12 mouse cellular contexts compared by ENCODE assay signal in the genomic region with DNA sequence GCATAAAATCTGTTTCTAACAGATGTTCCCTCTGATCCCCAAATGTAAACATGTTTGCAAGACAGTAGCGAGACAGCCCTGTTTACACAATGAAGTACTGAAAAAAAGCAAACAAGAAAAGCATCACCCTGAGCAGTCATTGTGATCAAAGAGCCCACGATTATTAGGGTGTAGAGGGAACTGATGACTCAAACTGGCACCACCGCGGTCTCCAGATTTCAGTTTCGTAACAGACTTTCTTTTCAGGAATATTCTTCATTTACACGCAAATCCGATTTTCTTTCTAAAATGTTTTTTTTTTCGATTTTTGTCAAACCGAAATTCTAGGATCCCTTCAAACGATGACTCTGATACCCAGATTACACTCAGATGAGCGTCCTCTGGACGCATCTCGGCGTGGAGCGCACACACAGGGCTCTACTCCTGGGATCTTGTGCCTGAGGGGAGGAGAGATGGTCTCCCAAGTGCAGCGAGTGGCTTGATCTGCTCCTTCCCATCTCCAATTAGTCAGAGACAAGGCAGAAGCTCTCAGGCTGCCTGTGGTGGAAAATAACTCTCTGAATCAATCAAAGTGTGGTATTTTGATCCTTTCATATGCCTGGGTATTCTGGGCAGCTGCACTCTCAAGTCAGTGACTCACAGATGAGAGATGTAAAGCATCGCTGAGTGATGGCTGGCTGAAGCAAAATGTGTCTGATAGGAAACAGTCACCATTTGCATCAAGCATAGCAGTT.
DNase-seq lines count a peak whose midpoint lies in the region; ATAC-seq lines count a peak whose summit lies in the region.
"Had no signal": no experiment of that assay in that cellular context is flagged by ENCODE, and none has a peak within 500 bp of the region (broad histone marks: within the 10 kb centered on the region; RNA-seq: fewer than 3 reads in every experiment).

No protein-coding gene starts in this region.

- peak overlapping the region; percentile 6; the same call in 1 of the 2 replicates for H3K9ac ChIP-seq in heart, embryonic 14.5 days (ENCODE audit: low read length)
- H3K9ac ChIP-seq in forebrain, embryonic 16.5 days (replicated peaks; ENCODE audit: low read depth, low read length): no peak overlapping the region
- H3K9ac ChIP-seq: limb, embryonic 13.5 days had no signal

- no peaks in the 10 kb centered on the region for H3K27me3 ChIP-seq in heart, embryonic 14.5 days (ENCODE audit: control insufficient read depth, insufficient read depth, low read length)
- no peaks in the 10 kb centered on the region for H3K27me3 ChIP-seq in forebrain, embryonic 16.5 days (replicated peaks; ENCODE audit: control insufficient read depth, insufficient read depth, low read length)
- H3K27me3 ChIP-seq: limb, embryonic 13.5 days had no signal

- no peak overlapping the region for H3K4me3 ChIP-seq in heart, embryonic 14.5 days (ENCODE audit: control insufficient read depth in 1 of 2, insufficient read depth in 1 of 2, low read depth in 1 of 2, low read length in 2 of 2)
- H3K4me3 ChIP-seq in forebrain, embryonic 16.5 days (replicated peaks; ENCODE audit: low read length): no peak overlapping the region
- H3K4me3 ChIP-seq: limb, embryonic 13.5 days had no signal

- 74% methylated on average over 17 of the region's 17 CpGs for WGBS in heart, embryonic 14.5 days
- WGBS in forebrain, embryonic 16.5 days: 66% methylated on average over 17 of the region's 17 CpGs

- H3K36me3 ChIP-seq in heart, embryonic 14.5 days (ENCODE audit: control insufficient read depth, insufficient read depth, low read length): no peaks in the 10 kb centered on the region
- H3K36me3 ChIP-seq in forebrain, embryonic 16.5 days (ENCODE audit: control insufficient read depth, insufficient read depth): no peaks in the 10 kb centered on the region
- H3K36me3 ChIP-seq: G1E; limb, embryonic 13.5 days had no signal

- intact Hi-C loops in heart, postnatal 14 days (cut with DNase I): no loop called here

- H3K4me1 ChIP-seq in heart, embryonic 14.5 days (ENCODE audit: control insufficient read depth in 2 of 2, insufficient read depth in 2 of 2, low read length in 2 of 2): peaks cover 18 to 36% of the 10 kb centered on the region in 2 experiments
- H3K4me1 ChIP-seq in forebrain, embryonic 16.5 days (replicated peaks; ENCODE audit: control insufficient read depth, insufficient read depth, low read length): peaks cover 18% of the 10 kb centered on the region

- no peak for ATAC-seq in heart, embryonic 14.5 days (ENCODE audit: insufficient number of reproducible peaks, insufficient read depth, low FRiP score, low read depth)
- ATAC-seq in forebrain, embryonic 16.5 days: no peak

- no peak for DNase-seq in heart, postnatal 14 days
- peak; percentile 17 for DNase-seq in retina, postnatal 1 day
- DNase-seq in retina, embryonic 14.5 days (ENCODE audit: low spot score): no peak
- DNase-seq in telencephalon, adult 2 months (ENCODE audit: low read depth, low spot score): peak; percentile 55
- no peak for DNase-seq in c-Kit-positive CD71-positive TER-119-positive erythroid progenitor cells, embryonic 14.5 days (ENCODE audit: low spot score)
- DNase-seq in kidney, postnatal 25 days: no peak
- DNase-seq: adrenal gland, postnatal 36 days; cerebellum, postnatal 25 days had no signal

- H3K9me3 ChIP-seq in heart, embryonic 14.5 days (ENCODE audit: control insufficient read depth, low read length): no peaks in the 10 kb centered on the region
- H3K9me3 ChIP-seq in forebrain, embryonic 16.5 days (ENCODE audit: control insufficient read depth, low read length): no peaks in the 10 kb centered on the region
- H3K9me3 ChIP-seq: G1E; limb, embryonic 13.5 days had no signal

- no peak overlapping the region for H3K4me2 ChIP-seq in heart, embryonic 14.5 days (ENCODE audit: low read length)
- no peak overlapping the region for H3K4me2 ChIP-seq in forebrain, embryonic 16.5 days (ENCODE audit: low read length)
- H3K4me2 ChIP-seq: limb, embryonic 13.5 days had no signal

- peak overlapping the region; percentile 31 to 49 for H3K27ac ChIP-seq in heart, embryonic 14.5 days (replicated peaks in 1 of 2; ENCODE audit: control insufficient read depth in 1 of 2, insufficient read depth in 1 of 2, low read depth in 2 of 2, low read length in 2 of 2)
- peak overlapping the region; percentile 29; the same call in 1 of the 2 replicates for H3K27ac ChIP-seq in forebrain, embryonic 16.5 days (ENCODE audit: low read length)
- H3K27ac ChIP-seq: limb, embryonic 13.5 days had no signal

Comparison
In these comparisons a context has a peak if more than half of its experiments do, and no peak if none do; other contexts are left out.
1. DNase-seq: peak in retina, postnatal 1 day (single experiment) and telencephalon, adult 2 months (single experiment); none in heart, postnatal 14 days (0 of 2), retina, embryonic 14.5 days (single experiment), c-Kit-positive CD71-positive TER-119-positive erythroid progenitor cells, embryonic 14.5 days (single experiment) and kidney, postnatal 25 days (0 of 2).